Mouse (Mus musculus) right cerebral cortex, adult 2 months (tissue): ENCODE measurements around the gene A930017K11Rik.

Experiments
- DNase-seq, 2 experiments: peaks; one replicate each; pipeline ENCODE4 v3.0.0; 2021 to 2022; ENCODE audit warnings: low spot score in 2 of 2

The A930017K11Rik gene

GRCm38 (mm10) chr17:25925348-25925747 is 27.0 kb downstream of the A930017K11Rik start:
- no peak for DNase-seq

GRCm38 (mm10) chr17:25922120-25922519 is 30.2 kb downstream of the A930017K11Rik start:
- DNase-seq = no peak

- DNase-seq = peak; percentile 100
Observed at GRCm38 (mm10) chr17:25919786-25920642, 32.4 kb downstream of the A930017K11Rik start.

GRCm38 (mm10) chr17:25919144-25919785 is 33.1 kb downstream of the A930017K11Rik start, which contains the start of gene Rab40c:
Gene Rab40c (minus strand): TSS chr17:25919727.
- peak; percentile 43 to 44 for DNase-seq

GRCm38 (mm10) chr17:25918037-25918750 is 34.2 kb downstream of the A930017K11Rik start:
- DNase-seq = no peak

GRCm38 (mm10) chr17:25916931-25917647 is 35.3 kb downstream of the A930017K11Rik start:
- no peak for DNase-seq

- DNase-seq = no peak
Observed at GRCm38 (mm10) chr17:25914295-25914694, 38.1 kb downstream of the A930017K11Rik start.

GRCm38 (mm10) chr17:25913877-25914275 is 38.5 kb downstream of the A930017K11Rik start:
- DNase-seq = no peak

DNA sequence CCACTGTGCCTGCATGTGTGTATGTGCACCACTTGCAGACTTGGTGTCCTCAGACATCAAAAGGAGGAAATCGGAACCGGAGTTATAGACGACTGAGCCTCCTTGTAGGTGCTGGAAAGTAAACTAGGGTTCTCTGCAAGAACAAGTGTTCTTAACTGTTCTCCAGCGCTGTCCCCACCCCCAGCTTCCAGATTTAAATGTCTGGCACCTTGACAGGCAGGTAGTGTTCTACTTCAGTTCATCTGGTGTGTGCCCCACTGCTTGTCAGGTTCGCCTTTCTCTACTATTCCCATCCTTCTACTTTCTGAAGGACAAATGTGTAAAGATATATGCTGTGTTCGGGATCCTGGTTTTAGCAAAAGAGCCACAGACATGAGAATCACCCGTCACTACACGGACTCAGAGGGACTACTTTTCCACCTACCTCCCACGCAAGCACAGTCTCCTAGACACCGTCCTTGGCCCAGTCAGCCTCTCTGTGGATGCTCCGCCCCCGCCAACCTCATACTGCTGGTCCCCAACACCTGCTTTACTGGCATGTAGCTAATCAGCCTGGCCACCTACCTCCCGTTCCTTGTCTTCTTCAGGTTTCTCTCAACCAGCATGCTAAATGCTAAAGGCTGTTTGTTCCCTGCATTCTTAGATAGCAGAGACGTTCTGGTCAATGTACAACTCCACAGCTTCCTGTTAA is 39.0 kb downstream of the A930017K11Rik start:
- DNase-seq = peak; percentile 77 to 79

- no peak for DNase-seq
Observed at GRCm38 (mm10) chr17:25911816-25912215, 40.5 kb downstream of the A930017K11Rik start.

DNA sequence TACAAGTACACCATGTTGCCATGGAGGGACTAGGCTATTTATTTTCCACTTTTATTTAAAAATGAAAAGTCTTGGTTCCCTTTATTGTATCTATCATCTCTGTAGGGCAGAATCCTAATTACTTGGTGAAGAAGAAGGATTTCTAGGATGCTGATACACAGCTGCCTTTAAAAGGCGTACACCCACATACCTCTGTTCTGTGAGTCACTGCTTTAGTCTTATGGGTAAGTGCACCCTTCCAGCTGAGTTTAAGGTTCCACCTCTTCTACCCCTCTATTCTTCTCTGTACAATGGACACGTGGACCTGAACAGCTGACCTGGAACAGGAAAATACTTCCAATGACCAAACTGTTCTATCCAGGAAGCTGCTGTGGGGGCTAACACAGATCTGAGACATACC is 44.7 kb downstream of the A930017K11Rik start:
- no peak for DNase-seq

DNA sequence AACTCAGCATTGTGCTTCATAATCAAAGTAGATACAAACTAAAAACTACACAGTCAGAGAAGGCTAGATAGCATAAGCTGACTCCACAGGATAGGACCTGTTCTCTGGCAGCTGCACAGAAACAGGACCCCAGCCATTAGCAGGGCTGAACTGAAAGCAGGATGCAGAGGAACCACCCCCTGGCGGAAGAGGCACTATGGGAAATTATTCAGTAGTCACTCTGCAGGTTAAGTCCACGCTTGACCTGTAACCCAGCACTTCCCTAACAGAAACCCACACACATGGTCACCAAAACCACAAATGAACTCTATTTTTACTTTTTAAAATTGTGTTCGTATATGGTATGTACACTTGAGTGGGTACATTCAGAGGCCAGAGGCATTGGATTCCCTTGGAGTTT is 49.3 kb downstream of the A930017K11Rik start:
- DNase-seq = no peak

DNA sequence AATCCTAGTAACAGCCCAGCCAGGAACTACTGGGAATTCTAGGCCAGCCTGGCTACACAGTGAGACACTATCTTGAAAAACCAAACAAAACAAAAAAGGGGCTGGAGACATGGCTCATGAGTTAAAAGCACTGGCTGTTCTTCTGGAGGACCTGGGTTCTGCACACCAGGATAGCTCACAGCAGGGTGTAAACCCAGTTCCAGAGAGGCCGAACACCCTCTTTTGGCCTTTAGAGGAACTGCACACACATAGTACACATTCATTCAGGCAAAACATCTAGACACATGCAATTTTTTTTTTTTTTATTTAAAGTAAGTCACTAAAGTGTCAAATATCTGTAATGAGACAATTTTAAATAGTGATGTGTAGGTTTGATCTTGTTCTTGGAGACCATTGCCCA is 52.2 kb downstream of the A930017K11Rik start:
- no peak for DNase-seq
